Mouse (Mus musculus): Measurements from ENCODE around the gene Hoxc6. TPM values are rescaled to one million over a fixed set of nuclear protein-coding genes. Genes with fewer than 3 reads are reported as not detected.
A peak's percentile ranks its signal among the peaks of the same experiment; 100 is the strongest.

Gene Hoxc6
- 10.0 and 10.7 TPM in 2 replicates for polyA plus RNA-seq (2012; rRNA removed)

DNA sequence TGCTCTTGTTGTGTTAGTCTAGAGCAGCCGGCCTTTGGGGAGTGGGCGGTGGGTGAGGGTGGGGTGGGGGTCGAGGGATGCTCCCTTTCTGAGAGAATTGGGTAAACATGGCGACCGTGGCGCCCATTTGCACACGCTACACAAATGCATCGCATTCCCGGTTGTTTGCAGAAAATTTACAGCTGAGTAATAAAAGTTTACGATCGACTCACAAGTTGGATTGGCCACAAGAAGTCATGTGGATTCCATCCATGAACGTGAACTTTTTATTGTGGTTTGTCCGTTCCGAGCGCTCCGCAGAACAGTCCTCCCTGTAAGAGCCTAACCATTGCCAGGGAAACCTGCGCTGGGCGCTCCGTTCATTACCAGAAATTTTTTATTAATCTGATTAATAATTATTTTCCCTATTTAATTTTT lies at the start of gene Hoxc6:
TSS of gene Hoxc6 (plus strand) at position 319 of the 417 bp plus-strand sequence.
- no peak for DNase-seq (ENCODE audit: low read depth, low spot score)
- WGBS = 2% methylated on average over 19 of the region's 19 CpGs

- 27% methylated on average over 2 of the region's 2 CpGs for WGBS
- DNase-seq (ENCODE audit: low read depth, low spot score) = no peak
Measured at GRCm38 (mm10) chr15:102948842-102949241, 49.2 kb upstream of the Hoxc6 start.

DNA sequence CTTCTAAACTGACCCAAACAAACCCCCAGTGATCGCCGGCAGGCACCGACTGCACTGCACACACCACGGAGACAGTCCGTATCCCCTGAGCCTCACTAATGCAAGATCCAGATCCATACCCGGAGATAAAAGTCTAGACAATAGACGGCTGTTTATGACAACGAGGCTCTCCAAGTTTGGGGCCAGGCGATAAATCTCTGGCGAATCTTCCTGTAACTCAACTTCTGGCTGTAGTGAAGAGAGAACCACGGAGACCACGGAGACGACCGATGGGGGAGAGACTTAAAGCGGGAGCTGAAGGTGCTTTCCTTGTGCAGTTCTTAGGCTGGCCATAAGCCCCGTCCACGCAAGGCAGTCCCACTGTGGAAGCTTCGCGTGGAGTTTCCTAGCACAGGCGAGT lies 48.4 kb upstream of the Hoxc6 start:
- WGBS = 4% methylated on average over 20 of the region's 20 CpGs
- DNase-seq (ENCODE audit: low read depth, low spot score) = no peak

GRCm38 (mm10) chr15:102950877-102951276 lies 47.2 kb upstream of the Hoxc6 start:
- WGBS = 16% methylated on average over 2 of the region's 2 CpGs

GRCm38 (mm10) chr15:102953561-102953960 lies 44.5 kb upstream of the Hoxc6 start:
- 18% methylated on average over 6 of the region's 6 CpGs for WGBS
- no peak for DNase-seq (ENCODE audit: low read depth, low spot score)

More at GRCm38 (mm10) chr15:102950877-102951276, 47.2 kb upstream of the Hoxc6 start:
- DNase-seq (ENCODE audit: low read depth, low spot score) = no peak

- 3% methylated on average over 57 of the region's 57 CpGs for WGBS
- DNase-seq (ENCODE audit: low read depth, low spot score) = no peak
Measured at GRCm38 (mm10) chr15:102954192-102955006, 43.7 kb upstream of the Hoxc6 start, which contains the start of gene Hoxc11. Hoxc11 (plus strand) TSS chr15:102954427.

- 2% methylated on average over 28 of the region's 28 CpGs for WGBS
- no peak for DNase-seq (ENCODE audit: low read depth, low spot score)
Measured at GRCm38 (mm10) chr15:102955007-102955382, 43.1 kb upstream of the Hoxc6 start.

DNA sequence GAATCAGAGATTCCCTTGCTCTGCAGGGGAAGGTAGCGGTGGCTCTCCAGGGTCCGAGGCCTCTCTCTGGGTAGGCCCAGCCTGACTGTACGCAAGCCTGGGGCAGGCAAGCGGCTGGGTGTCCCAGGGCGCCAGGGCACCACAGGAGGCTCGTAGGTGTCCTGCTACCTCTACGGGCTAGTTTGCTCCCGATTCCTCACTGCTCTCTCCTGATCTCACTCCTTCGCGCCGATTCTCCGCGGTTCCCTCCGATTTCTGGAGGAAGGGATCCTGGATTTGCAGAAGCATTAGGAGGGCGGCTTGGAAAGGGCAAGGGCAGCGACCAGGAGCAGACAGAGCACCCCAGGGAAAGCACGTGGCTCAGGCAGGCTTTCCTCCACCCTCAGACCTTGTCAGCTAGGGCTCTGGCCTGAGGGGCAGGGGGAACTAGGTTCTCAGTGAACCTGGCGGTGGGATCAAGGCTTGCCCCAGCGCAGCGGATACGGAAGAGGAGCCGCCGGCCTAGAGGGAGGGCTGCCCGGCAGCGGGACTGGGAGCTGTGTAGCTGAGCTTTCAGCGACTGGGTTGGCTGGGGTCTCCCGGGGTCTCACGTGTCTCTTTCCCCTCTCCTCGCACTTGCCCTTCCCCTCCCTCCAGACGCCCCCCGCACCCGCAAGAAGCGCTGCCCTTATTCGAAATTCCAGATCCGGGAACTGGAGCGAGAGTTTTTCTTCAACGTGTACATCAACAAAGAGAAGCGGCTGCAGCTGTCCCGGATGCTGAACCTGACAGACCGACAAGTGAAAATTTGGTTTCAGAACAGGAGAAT lies 42.0 kb upstream of the Hoxc6 start:
- DNase-seq (ENCODE audit: low read depth, low spot score) = no peak
- WGBS = 7% methylated on average over 40 of the region's 40 CpGs

GRCm38 (mm10) chr15:102956906-102957305 lies 41.2 kb upstream of the Hoxc6 start:
- 6% methylated on average over 12 of the region's 12 CpGs for WGBS

DNA sequence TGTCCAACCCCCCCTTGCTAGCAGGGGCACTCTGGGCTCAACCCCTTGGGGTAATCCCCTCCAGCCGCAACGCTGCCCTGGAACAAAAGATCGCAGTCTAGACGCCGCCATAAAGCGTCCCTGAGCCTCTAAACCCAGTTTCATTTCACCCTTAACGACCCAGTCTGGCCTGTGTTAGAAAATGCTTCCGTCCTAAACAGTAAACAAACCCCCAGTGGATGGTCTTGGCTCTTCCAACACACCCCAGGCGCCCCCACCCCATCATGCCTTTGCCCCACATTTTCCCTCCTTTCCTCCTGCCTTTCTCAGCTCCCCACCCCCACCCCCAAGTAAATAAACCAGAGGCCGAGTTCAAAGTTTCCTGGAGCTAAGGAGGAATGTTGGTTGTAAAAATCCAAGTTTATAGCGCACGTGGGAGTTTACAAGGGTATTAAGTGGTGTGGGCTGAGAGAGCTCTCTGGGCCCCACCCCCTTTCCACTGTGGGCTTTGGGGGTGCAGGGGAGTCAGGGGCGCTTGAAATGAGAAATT lies 38.3 kb upstream of the Hoxc6 start:
- 6% methylated on average over 13 of the region's 13 CpGs for WGBS
- peak; percentile 19 for DNase-seq (ENCODE audit: low read depth, low spot score)

More at GRCm38 (mm10) chr15:102956906-102957305, 41.2 kb upstream of the Hoxc6 start:
- no peak for DNase-seq (ENCODE audit: low read depth, low spot score)

DNA sequence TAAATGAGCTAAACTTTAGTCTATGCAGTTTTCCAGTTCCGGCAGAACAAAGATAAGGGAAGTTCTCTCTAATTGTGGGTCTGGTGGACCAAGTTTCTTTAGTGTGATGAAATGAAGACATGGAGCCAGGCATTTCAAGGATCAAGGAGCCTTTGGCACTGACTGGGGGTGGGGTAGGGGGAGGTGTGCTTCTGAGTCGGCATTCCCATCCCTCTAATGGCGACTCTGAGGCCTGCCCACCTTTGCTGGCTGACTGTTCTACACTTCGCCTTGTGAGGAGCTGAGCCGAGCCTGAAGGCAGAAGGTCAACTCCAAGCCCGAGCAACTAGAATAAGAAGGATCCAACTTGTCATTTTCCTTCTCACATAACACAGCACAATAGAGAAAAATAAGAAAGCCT lies 36.3 kb upstream of the Hoxc6 start:
- no peak for DNase-seq (ENCODE audit: low read depth, low spot score)
- WGBS = 10% methylated on average over 6 of the region's 6 CpGs

DNA sequence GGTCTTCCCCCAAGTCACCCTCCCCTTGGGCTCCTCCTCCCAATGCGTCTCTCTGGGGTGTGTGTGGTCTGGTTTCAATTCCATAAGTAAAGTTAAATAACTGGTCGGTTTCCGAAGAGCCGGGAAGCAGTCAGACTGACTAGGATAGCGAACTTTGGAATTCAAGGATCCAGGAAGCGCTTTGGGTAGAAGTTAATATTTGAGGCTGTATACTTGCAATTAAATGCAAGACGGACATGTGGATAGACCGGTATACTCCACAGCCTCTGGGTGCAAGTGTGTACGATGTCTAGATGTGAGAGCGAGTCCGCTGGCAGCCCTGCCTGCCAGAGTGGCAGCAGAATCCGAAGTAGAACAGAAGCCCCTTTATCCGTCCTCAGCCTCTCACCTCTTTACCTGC lies 35.6 kb upstream of the Hoxc6 start:
- DNase-seq (ENCODE audit: low read depth, low spot score) = no peak
- WGBS = 12% methylated on average over 13 of the region's 13 CpGs

GRCm38 (mm10) chr15:102963259-102963658 lies 34.8 kb upstream of the Hoxc6 start:
- WGBS = 14% methylated on average over 8 of the region's 8 CpGs
- no peak for DNase-seq (ENCODE audit: low read depth, low spot score)

- DNase-seq (ENCODE audit: low read depth, low spot score) = no peak
- 7% methylated on average over 28 of the region's 28 CpGs for WGBS
Measured at GRCm38 (mm10) chr15:102963671-102964640, 34.1 kb upstream of the Hoxc6 start.

GRCm38 (mm10) chr15:102965003-102965891 lies 32.8 kb upstream of the Hoxc6 start:
- no peak for DNase-seq (ENCODE audit: low read depth, low spot score)
- WGBS = 14% methylated on average over 26 of the region's 26 CpGs

- DNase-seq (ENCODE audit: low read depth, low spot score) = no peak
- 8% methylated on average over 30 of the region's 30 CpGs for WGBS
Measured at GRCm38 (mm10) chr15:102965892-102966775, 31.9 kb upstream of the Hoxc6 start.

- 7% methylated on average over 27 of the region's 27 CpGs for whole genome bisulfite sequencing
- DNase-seq (ENCODE audit: low read depth, low spot score) = no peak
Measured at GRCm38 (mm10) chr15:102966776-102967311, 31.2 kb upstream of the Hoxc6 start, which contains the start of gene Hoxc10. Hoxc10 (plus strand) TSS chr15:102966796.
